Mouse (Mus musculus): ENCODE results near the gene Atf7.

The Atf7 gene

DNA sequence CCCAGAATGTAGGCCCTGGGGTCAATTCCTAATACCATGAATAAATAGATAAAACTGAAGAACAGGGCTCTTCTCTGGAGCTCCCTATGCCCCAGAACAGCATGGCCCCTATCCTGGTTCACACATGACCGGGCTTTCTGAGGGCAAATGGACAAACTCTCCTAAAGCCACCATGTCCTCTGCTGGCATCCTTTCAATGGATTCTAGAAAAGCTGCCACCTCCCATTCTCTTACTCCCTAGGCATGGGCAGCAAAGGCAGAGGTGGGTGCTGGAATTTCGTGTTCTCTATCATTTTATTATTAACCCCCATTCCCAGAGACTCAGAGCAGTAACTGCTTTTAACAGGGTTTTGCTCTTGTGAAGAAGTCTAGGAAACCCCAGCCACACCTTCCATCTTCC is 110.0 kb downstream of the Atf7 start:
- DNase-seq = no peak

DNA sequence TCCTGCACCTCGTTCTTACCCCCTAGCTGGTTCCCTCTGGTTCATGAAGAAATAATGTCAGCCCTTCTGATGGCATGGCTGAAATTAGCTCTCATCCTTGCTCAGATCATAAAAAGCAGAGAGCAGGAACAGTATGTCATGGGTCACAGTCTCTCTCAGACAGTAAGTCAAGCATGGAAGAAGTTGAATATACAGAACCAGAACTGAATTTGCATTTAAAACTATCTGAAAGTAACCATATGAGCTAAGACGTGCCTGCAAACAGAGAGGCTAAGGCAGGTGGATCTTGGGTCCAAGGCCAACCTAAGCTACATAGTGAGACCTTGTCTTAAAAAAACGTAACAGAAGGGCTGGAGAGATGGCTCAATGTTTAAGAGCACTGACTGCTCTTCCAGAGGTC is 112.3 kb downstream of the Atf7 start:
- DNase-seq = no peak

DNA sequence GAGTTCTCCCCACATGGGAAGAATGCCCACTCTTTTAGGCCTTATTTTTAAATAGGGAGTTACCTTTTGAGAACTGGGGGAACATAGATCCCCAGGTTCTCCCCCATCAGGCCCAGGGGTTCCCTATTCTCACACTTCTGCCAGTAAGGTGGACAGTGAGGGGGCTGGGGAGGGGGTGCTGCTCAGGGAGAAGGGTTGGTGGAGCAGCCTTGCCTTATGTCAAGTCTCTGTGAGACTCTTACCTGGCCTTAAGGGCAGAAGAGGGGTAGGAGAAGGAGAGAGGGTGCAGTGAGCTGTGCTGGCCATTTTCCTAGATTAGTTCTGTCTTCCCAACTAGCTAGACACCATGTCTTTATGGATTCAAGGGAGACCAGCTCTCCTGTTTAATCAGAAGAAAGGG is 112.8 kb downstream of the Atf7 start:
- no peak for DNase-seq

DNA sequence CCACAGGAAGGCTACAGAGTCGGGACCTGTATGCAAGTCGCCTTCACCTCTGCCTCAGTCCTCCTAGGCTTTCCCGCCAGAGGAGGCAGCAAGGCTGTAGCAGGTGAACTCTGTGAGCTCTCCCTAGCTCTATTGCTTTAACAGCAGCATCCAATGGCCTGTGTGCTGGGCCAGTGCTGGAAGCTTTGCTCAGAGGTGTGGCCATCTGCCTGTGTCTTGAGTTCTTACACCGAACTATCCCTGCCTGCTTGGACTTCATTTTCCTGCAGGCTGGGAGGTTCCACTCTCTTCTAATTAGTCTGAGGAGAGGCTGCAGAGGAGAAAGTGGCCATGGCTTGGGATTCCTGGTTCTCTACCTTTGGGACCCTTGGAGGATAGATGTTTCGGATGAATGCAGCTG is 113.3 kb downstream of the Atf7 start:
- DNase-seq = no peak

DNA sequence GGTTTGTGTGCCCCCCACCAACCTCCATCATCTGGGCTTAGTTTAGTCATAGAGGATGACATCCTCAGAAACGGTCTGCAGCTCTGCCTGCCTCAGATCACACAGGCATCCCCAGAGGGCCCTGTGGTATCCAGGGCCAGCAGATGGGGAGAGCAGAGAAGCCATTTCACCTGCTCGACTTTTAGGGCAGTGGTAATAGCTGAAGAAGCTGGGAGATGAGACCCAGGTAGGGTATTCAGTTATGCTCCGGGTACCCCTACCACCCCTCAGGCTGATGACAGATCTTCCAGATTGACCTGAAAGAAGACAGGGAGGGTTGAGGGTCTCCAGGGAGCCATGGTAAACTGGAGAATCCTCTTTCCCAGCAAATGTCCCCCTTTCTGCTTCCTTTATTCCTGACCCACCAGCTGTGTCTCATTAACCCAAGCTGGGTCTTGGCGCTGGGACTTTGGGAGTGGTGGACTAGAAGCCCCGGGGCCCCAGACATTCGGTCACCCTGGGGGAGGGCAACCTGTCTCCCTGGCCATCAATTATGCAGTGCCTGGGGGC is 113.9 kb downstream of the Atf7 start:
- peak; percentile 40 to 56 for DNase-seq

DNA sequence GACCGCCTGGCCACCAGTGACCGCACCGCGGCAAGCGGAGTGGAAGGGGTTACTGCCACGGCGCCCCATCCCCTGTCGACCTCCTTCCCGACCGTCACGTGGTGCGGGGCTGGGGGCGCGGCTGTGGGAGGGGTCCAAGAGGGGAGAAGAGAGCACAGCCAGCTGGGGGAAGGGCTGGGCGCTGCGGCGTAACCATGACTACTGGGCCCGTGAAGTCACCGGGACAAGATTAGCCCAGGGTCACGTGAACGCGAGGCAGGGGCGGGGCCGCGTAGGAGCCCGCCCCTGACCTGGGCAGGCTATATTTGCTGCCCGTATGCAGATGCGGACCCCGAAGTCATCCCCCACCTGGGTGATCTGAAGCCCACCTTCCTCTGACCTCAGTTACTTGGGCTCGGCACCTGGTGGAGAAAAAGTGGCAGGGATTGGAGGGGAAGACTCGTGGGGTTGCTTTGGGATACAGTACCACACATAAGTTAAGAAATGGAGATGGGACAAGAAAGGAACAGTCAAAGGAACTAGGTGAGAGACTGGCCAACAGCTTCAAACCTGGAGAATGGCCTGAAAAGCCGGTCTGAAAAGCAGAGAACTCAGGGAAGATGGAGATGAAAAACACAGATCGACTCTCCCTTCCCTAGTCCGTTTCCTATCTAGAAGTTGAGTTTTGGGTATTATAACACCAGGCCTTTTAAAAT is 114.5 kb downstream of the Atf7 start:
- DNase-seq = peak; percentile 87 to 91

DNA sequence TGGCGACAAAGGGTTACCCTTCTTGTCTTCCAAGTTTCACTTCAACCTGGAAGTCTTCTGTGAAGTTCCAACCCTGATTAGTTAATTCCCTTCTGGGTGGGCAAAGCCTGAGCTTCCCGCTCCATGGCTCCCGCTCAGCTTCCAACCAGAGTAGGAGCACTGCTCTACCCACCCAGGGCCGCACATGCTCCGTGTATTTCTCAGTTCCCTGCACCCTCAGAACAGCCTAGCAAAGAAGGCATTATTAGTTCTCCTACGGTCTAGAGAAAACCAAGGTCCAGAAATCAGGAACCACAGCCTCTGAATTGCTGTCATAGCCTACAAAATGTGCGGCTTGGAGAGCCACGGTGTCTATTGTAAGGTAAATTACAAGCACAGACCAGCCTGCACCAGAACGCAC is 115.2 kb downstream of the Atf7 start:
- DNase-seq = peak in 1 of 2 experiments; percentile 40

DNA sequence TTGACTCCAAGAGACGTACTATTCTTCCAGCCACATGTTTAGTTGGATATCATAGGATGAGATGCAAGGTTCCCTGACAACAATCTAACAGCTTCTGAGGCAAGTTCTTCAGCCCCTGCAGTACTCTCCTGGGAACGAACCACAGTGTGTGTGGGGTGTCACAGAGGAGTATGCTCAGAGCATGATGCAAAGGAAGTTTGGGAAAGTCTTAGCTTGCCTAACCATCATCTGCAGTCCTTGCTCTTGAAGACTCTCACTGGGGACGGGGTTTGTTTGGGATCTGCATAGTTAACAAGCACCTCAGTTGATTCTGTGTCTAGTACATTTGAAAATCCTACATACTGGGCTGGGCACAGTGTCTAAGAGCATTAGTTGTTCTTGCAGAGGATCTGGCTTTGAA is 116.9 kb downstream of the Atf7 start:
- no peak for DNase-seq

DNA sequence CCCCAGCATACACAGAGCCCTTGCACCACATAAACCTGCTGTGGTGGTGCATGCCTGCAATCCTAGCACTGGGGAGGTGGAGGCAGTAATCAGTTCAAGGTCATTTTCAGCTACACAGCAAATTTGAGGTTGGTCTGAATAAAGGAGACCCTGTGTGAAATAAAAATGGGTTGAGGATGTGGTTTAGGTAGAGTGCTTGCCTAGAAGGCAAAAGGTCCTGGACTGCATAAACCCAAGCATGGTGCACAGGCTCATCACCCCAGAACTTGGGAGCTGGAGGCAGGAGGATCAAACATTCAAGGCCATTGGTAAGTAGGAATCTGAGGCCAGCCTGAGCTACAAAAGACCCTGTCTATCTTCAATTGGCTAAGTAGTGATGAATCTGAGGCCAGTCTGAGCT is 117.7 kb downstream of the Atf7 start:
- DNase-seq = no peak

DNA sequence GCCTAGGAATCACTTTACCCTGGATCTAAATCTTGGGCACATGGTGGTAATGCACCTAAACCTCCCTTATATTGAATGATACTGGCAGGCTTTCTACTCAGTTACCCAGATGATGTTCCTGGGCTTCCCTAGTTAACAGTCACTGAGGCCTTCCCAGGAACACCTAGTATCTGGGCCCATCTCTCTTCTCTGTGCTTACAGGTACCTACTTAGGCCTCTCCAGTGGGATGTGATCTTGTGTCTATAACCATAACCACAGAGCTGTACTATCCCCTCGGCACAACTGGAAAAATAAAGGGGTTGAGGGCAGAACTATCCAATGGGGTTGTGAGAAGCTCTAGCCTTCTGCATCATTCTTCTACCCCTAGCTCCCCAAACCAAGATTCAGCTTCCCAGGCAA is 118.4 kb downstream of the Atf7 start:
- no peak for DNase-seq

DNA sequence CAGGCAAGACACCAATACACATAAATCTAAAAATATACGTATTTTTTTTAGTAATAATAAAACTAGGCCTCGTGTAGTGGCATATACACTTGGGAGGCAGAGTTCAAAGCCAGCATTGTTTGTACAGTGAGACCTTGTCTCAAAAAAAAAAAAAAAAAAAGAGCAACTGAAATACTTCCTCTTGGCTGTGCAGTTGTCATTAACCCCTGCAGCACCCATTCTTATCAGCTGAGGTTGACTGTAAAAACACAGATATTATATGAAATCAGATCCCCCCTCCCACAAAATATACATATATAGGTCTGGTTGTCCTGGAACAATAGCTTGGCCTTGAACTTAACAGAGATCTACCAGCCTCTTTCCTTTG is 118.8 kb downstream of the Atf7 start:
- no peak for DNase-seq

DNA sequence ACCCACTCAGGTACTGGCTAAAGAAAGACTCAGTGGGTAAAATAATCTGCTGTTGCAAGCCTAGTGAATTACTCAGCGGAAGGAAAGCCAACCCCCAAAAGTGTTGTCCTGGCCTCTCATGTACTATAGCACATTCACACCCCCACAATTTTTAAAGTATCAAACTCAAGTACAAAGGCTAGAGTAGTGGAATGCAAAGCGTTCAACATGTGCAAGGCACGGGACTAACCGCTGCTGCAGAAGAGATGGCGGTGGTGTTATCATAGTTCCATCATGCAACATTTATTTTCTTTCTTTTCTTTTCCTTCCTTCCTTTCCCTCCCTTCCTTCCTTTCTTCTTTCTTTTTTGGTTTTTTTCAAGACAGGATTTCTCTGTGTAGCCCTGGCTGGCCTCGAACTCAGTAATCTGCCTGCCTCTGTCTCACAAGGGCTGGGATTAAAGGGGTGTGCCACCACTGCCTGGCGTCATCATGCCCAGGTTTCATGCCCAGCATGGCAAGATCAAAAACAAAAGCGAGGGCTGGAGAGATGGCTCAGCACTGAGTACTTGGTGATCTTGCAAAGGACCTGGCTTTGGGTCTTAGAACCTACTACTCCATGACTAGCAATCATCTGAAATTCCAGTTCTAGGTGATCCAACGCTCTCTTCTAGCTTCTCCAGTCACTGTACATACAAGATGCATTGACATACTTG is 119.3 kb downstream of the Atf7 start:
- DNase-seq = no peak

DNA sequence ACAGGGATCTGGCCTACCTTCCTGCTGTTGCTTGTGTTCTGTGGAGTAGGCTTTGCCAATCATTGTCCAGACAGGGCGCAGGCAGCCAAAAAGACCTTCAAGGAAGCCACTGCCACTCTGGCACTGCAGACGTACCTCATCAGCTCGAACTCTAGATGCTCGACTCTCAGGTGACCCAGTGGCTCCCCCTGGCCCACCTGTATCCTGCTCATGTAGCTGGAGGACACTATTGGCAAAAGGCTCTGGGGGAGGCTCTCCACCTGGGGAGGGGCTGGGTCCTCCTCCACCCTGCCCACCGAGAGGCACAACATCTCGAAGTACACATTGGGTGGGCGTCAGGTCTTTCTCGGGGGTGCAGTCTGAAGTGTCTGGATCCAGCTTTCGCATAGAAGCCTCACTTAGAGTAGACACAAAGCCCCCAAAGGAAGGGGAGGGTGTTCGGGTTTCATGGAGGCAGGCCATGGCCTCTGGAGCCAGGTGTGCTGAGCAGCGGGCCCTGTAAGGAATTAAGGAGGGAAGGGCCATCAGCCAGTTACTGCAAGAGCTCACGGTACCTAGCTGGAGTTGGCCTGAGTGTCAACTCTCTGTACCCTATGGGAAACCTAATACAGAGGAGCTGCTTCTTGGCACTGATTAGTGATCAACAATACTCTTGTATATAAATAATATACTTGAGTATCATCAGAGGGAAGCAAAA is 120.0 kb downstream of the Atf7 start:
- DNase-seq = no peak

DNA sequence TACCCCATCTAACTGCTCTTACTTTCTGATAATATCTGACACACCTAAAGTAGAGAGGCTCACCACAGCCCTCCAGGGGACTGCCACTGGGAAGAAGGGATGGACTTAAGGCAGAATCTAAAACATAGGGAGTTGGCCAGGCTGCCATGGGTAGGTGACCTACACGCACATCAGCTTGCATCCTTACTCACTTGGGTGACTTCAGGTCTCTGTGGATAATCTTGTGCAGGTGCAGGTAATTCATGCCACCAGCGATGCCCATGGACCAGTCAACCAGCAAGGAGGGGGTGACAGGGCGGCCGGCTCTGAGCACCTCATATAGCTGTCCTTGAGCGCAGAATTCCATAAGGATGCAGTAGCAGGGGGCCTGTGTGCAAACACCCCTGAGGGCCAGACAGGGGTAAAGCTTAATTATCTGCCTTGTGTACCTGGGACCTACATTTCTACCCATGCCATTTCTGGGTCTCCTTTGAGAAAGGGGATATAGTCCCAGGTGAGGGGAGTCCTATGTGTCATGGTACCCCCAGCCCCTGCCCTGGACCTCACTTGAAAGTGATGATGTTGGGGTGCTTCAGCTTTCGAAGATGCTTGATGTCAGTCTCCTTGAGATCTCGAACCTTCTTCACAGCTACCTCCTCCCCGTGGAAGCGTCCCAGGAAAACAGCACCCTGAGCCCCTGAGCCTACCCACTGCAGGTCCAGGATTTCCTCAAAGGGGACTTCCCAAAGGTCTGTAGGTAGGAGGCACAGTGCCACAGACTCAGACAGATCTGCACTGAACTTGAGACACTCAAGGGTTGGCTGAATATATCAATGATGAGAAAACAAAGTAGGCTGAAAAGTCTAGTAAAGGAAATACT is 121.1 kb downstream of the Atf7 start:
- no peak for DNase-seq

DNA sequence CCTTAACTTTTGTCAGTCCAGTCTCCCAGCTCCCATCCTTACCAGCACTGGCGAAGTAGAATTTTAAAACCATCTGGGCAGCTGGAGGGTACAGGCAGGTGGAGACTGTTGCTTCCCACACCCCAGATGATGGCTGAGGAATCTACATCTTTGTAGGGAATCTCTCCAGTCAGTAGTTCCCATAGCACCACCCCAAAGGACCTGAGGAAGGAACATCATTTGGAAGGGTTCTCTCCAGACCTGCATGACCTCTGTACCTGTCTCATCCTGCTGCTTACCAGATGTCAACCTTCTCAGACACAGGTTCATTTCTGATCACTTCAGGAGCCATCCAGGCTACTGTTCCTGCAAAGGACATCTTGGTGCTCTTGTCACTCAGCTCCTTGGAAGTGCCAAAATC is 121.8 kb downstream of the Atf7 start, which contains the start of gene Gm10337:
Gene Gm10337, plus strand, starts transcription at position 276 of the 400 bp plus-strand sequence.
- no peak for DNase-seq

DNA sequence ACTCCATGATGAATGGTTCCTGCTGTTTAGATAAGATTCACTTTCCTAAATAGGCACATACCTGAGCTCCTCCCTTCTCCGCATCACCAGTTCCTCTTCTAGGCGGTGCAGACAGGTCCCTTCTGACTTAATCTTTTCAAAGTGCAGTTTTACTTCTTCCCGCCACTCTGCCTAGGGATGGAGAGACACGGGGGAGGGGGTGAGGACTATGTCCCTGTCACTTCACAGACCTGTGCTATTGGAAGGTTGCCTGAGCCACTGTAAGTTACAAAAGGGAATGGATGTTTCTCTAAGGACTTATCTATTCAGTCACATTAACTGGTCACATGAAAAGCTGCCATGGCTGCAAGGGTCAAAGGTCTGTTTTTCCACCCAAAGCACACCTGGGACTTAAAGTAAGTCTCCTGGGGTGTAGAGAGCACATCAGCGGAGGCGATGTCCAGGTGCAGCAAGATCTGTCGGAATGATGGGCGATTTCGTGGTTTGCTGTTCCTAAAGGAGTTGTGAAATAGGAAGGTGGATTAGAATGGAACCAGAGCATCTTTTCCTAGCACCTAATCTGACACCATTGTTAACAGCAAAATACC is 122.9 kb downstream of the Atf7 start:
- no peak for DNase-seq

DNA sequence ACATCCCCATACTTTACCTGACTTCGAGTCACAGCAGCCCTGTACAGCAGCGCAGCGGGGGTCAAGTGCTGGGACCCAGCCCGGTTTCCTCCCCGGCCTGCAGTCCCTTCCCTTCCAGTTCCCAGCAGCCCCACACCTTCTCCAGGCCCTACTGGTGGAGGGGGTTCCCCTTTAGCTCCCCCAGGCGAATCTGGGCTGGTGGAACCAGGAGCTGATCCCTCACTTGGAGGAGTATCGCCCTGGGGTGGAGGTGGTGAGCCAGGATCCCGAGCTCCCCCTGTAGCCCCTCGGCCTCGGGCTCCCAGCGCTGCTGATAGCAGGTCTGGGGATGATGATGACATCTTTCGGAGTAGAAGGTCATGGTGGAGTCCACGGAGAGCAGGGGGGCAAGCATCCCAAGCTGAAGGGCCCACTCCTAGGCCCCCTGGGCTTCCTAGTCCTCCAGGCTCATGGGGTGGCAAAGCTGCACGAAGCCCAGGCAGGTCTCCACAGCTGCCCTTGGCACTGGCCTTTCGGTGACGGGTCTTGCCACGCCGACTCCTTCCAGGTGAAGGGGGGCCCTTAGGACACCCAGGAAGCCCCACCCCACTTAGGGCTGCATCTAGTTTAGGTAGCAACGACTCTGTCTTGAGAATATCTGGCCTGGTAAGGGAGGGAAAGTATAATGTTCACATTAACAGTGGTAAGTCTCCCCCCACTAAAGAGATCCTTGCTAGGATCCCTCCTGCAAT is 124.0 kb downstream of the Atf7 start:
- DNase-seq = no peak

DNA sequence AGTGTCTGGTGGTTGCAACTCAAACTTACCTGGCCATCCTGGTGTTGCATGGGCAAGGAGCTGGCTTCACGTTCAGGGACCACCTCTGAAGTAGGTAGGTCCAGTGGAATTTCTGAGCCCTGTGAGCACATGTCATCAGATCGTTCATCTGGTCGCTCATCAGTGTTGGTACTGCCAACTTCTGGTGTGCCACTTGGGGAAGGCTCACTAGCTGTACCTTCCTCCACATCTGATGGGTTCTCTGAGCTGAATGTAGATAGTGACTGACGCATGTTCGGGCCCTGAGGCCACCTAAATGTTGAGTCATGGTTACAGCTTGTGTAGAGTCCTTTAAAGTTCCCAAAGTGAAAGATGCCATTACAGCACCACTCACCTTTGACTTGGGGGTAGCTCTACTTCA is 124.8 kb downstream of the Atf7 start:
- DNase-seq = no peak

DNA sequence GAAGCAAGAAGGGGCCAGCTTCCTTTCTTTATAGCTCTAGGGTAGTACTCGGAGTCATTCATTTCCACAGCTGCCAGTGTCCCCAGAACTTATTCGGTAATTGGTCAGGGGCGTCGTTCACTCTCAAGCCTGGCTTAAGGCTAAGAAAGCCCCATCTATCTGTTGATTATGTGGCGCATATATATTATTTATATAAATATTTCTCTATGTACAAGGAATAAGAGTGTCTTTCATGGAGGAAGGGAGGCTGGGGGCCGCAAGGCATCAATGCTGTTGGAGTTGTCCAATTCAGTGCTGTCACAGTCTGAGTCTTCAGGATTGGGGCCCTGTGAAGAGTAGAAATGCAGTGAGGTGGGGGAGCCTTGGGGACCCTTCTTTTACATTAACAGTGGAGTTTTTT is 125.4 kb downstream of the Atf7 start:
- DNase-seq = no peak

DNA sequence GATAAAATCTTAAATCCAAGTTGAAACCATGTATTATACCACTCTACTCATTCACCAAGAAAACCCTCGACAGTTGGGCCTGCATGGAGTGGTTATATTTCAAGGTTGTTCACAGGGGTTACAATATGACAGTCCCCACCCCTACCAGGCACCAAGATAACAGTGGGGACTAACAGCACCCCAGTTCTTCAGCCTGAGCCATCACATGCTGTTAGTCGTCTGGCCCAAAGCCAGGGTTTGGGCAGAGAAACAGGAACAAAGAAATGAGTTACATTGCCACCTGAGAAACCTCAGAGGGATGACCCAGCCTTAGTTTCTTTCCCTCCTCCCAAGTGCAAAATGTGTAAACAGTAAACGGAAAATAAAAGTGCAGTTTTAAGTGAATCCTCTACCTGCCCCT is 125.9 kb downstream of the Atf7 start:
- no peak for DNase-seq

DNA sequence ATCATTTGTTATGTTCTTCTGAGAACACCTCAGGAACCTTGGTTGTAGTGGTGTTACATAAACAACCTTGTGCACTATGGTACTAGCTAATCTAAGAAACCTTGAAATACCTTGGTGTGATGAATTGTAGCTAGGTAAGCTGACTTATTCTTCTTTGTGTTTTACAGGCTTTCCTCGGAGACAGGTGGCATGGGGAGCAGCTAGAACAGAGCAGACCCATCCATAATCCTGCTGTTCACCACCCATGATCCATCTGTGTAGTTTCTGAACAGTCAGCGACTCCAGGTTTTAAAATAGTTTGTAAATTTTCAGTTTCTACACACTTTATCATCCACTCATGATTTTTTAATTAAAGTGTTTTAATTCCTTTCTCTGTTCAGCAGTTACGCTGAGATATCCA is 126.9 kb downstream of the Atf7 start:
- no peak for DNase-seq

DNA sequence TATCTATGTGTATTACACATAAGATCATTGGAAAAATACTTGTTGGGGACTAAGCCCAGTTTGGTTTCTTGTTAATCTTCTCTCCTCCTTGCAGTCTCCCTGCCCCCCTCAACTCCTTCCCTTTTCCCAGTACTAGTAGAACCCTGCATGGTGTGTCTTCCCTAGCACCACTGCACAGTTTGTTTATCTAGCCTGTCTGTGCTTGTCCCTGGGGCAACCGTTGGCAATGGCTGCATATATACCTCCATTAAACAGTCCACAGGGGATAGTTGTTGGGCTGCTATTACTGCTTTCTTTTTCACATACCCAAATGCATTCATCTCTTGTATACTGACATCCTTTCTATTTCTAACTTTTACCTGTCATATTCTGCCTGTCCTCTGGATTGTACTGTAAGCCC is 137.6 kb downstream of the Atf7 start:
- DNase-seq = no peak
